Mouse (Mus musculus): Measurements from ENCODE around the gene Dclk1. TPM values are rescaled to one million over a fixed set of nuclear protein-coding genes. Genes with fewer than 3 reads are reported as not detected.

The Dclk1 gene
- polyA plus RNA-seq, 1 experiment: 265 TPM

DNA sequence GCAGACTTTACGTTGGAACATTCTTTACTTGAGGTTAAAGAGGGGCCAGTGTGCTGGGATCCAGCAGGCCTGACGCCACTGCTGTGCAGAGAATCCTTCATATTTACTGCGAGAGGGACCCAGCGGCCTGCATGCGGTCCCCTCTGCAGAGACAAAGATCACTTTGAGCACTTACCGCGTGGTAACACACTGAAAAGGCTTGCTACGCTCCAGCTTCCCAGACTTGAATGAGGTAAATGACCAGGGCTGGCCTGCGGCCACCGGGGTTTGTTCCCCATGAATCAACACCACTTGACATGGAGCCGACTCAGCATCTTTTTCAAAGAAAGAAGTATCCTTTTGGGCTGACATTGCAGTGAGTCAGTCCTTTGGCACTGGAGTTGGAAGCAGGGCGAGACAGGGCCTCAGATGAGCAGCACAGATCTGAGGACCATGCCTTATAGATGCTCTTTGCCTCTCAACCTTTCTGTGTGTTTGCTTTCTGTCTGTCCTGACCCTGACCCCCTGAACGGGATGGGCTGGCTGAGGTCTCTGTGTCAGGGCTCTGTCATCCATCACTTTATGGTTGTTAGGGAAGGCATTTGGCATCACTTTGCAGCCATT lies 111.8 kb downstream of the Dclk1 start:
- WGBS: 25% methylated on average over 13 of the region's 13 CpGs
- TF ChIP-seq CTCF (IDR thresholded peaks at IDR 0.05; ENCODE audit: insufficient read depth, low read depth, low read length): no peak
- TF ChIP-seq POLR2A (IDR thresholded peaks at IDR 0.05; ENCODE audit: insufficient read depth, low read depth, low read length): no peak
- peaks cover 51% of the 10 kb centered on the region for H3K4me1 ChIP-seq (ENCODE audit: control insufficient read depth, insufficient read depth, low read length)

GRCm38 (mm10) chr3:55354765-55355164 lies 112.6 kb downstream of the Dclk1 start:
- TF ChIP-seq POLR2A (IDR thresholded peaks at IDR 0.05; ENCODE audit: insufficient read depth, low read depth, low read length) (no peak), CTCF (IDR thresholded peaks at IDR 0.05; ENCODE audit: insufficient read depth, low read depth, low read length) (no peak)
- WGBS: 12% methylated on average over 3 of the region's 3 CpGs
- peaks cover 49% of the 10 kb centered on the region for H3K4me1 ChIP-seq (ENCODE audit: control insufficient read depth, insufficient read depth, low read length)
- H3K4me3 ChIP-seq (ENCODE audit: insufficient read depth, low read depth, low read length): no peak overlapping the region
- H3K27ac ChIP-seq (ENCODE audit: insufficient read depth, low read depth, low read length): no peak overlapping the region

More for the DNA sequence above, 111.8 kb downstream of the Dclk1 start:
- peak overlapping the region; percentile 82 for H3K27ac ChIP-seq (ENCODE audit: insufficient read depth, low read depth, low read length)
- no peak overlapping the region for H3K4me3 ChIP-seq (ENCODE audit: insufficient read depth, low read depth, low read length)

- Histone ChIP-seq H3K4me1 (ENCODE audit: control insufficient read depth, insufficient read depth, low read length) (peaks cover 25% of the 10 kb centered on the region), H3K4me3 (ENCODE audit: insufficient read depth, low read depth, low read length) (no peak overlapping the region), H3K27ac (ENCODE audit: insufficient read depth, low read depth, low read length) (no peak overlapping the region)
- 66% methylated on average over 8 of the region's 8 CpGs for WGBS
- TF ChIP-seq CTCF (IDR thresholded peaks at IDR 0.05; ENCODE audit: insufficient read depth, low read depth, low read length) (no peak), POLR2A (IDR thresholded peaks at IDR 0.05; ENCODE audit: insufficient read depth, low read depth, low read length) (no peak)
Measured at GRCm38 (mm10) chr3:55358486-55358885, 116.3 kb downstream of the Dclk1 start.

DNA sequence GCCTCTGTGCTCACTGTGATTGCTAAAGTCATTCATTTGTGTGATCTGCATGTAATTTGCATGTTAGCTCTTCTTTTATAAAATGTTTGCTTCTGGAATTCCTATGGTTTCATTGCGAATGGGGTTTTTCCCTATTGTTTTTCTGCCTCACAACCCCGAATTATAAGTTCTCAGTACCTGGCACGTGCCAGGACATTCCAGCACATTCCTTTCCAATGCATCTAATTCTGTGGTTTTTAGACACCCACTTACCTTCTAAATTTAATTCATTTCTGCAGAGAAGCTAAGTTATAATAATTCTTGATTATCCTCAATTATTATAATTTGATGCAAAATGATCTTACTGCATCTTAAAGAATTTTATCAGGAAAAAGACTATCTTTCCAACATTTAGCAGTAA lies 118.7 kb downstream of the Dclk1 start:
- H3K4me3 ChIP-seq (ENCODE audit: insufficient read depth, low read depth, low read length): no peak overlapping the region
- no peak for TF ChIP-seq CTCF (IDR thresholded peaks at IDR 0.05; ENCODE audit: insufficient read depth, low read depth, low read length)
- 41% methylated on average over 3 of the region's 3 CpGs for WGBS
- H3K27ac ChIP-seq (ENCODE audit: insufficient read depth, low read depth, low read length): no peak overlapping the region
- peaks cover 18% of the 10 kb centered on the region for H3K4me1 ChIP-seq (ENCODE audit: control insufficient read depth, insufficient read depth, low read length)

- TF ChIP-seq CTCF (IDR thresholded peaks at IDR 0.05; ENCODE audit: insufficient read depth, low read depth, low read length) (no peak), POLR2A (IDR thresholded peaks at IDR 0.05; ENCODE audit: insufficient read depth, low read depth, low read length) (no peak)
- 74% methylated on average over 8 of the region's 8 CpGs for WGBS
- no peak overlapping the region for H3K27ac ChIP-seq (ENCODE audit: insufficient read depth, low read depth, low read length)
- H3K4me3 ChIP-seq (ENCODE audit: insufficient read depth, low read depth, low read length): no peak overlapping the region
- no peaks in the 10 kb centered on the region for H3K4me1 ChIP-seq (ENCODE audit: control insufficient read depth, insufficient read depth, low read length)
Measured at GRCm38 (mm10) chr3:55367166-55367565, 125.0 kb downstream of the Dclk1 start.

- WGBS: 68% methylated on average over 7 of the region's 7 CpGs
- TF ChIP-seq CTCF (IDR thresholded peaks at IDR 0.05; ENCODE audit: insufficient read depth, low read depth, low read length): no peak
- TF ChIP-seq POLR2A (IDR thresholded peaks at IDR 0.05; ENCODE audit: insufficient read depth, low read depth, low read length): no peak
- H3K27ac ChIP-seq (ENCODE audit: insufficient read depth, low read depth, low read length): no peak overlapping the region
- no peaks in the 10 kb centered on the region for H3K4me1 ChIP-seq (ENCODE audit: control insufficient read depth, insufficient read depth, low read length)
- no peak overlapping the region for H3K4me3 ChIP-seq (ENCODE audit: insufficient read depth, low read depth, low read length)
Measured at GRCm38 (mm10) chr3:55369156-55369555, 127.0 kb downstream of the Dclk1 start.

GRCm38 (mm10) chr3:55373689-55374088 lies 131.5 kb downstream of the Dclk1 start:
- Histone ChIP-seq H3K4me3 (ENCODE audit: insufficient read depth, low read depth, low read length) (peak overlapping the region; percentile 49), H3K27ac (ENCODE audit: insufficient read depth, low read depth, low read length) (peak overlapping the region; percentile 98), H3K4me1 (ENCODE audit: control insufficient read depth, insufficient read depth, low read length) (peaks cover 2% of the 10 kb centered on the region; the same call in 1 of the 2 replicates)
- WGBS: 1% methylated on average over 11 of the region's 11 CpGs
- TF ChIP-seq POLR2A (IDR thresholded peaks at IDR 0.05; ENCODE audit: insufficient read depth, low read depth, low read length) (no peak), CTCF (IDR thresholded peaks at IDR 0.05; ENCODE audit: insufficient read depth, low read depth, low read length) (no peak)

- 95% methylated on average over 6 of the region's 6 CpGs for WGBS
- Histone ChIP-seq H3K4me1 (ENCODE audit: control insufficient read depth, insufficient read depth, low read length) (peaks cover 5% of the 10 kb centered on the region; the same call in 1 of the 2 replicates), H3K4me3 (ENCODE audit: insufficient read depth, low read depth, low read length) (no peak overlapping the region), H3K27ac (ENCODE audit: insufficient read depth, low read depth, low read length) (no peak overlapping the region)
- no peak for TF ChIP-seq POLR2A (IDR thresholded peaks at IDR 0.05; ENCODE audit: insufficient read depth, low read depth, low read length)
- no peak for TF ChIP-seq CTCF (IDR thresholded peaks at IDR 0.05; ENCODE audit: insufficient read depth, low read depth, low read length)
Measured at GRCm38 (mm10) chr3:55378591-55378990, 136.4 kb downstream of the Dclk1 start.

DNA sequence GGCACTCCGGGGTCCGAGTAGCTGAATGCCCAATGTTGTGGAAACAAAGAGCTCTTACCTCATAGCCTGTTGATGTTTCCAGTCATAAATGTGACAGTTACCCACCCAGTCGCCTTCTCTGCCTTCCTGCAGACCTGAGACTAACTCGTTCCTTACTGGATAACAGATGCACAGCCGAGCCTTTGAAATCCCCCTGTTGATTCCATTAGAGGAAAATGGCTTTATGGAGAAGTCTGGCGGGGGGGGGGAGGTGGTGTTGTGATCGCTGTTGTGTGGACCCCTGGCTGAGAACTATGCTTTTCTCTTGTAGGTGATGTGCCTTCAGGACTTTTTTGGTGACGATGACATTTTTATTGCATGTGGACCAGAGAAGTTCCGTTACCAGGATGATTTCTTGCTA lies 138.3 kb downstream of the Dclk1 start:
- no peak overlapping the region for H3K27ac ChIP-seq (ENCODE audit: insufficient read depth, low read depth, low read length)
- no peak for TF ChIP-seq POLR2A (IDR thresholded peaks at IDR 0.05; ENCODE audit: insufficient read depth, low read depth, low read length)
- no peak for TF ChIP-seq CTCF (IDR thresholded peaks at IDR 0.05; ENCODE audit: insufficient read depth, low read depth, low read length)
- peaks cover 3% of the 10 kb centered on the region; the same call in 1 of the 2 replicates for H3K4me1 ChIP-seq (ENCODE audit: control insufficient read depth, insufficient read depth, low read length)
- H3K4me3 ChIP-seq (ENCODE audit: insufficient read depth, low read depth, low read length): no peak overlapping the region
- 65% methylated on average over 9 of the region's 9 CpGs for WGBS
